Mouse (Mus musculus) gastrocnemius, adult 2 months (tissue): ENCODE results near the gene Chchd10. TPM values are rescaled to one million over a fixed set of nuclear protein-coding genes. Genes with fewer than 3 reads are reported as not detected.

Experiments used
- DNase-seq: peaks from one replicate; pipeline ENCODE4 v3.0.0; 2022
- H3K27ac ChIP-seq: fragments of 200-600 bp; 2 replicates; pipeline ENCODE4 v1.8.1; 2022; ENCODE audit warnings: mild to moderate bottlenecking
- H3K4me3 ChIP-seq: fragments of 200-600 bp; 2 replicates; pipeline ENCODE4 v1.8.1; 2022; ENCODE audit warnings: mild to moderate bottlenecking, moderate library complexity
- CTCF ChIP-seq: fragments of 200-600 bp; IDR thresholded peaks from 2 replicates; pipeline ENCODE4 v1.8.1; 2022; ENCODE audit warnings: antibody characterized with exemption, mild to moderate bottlenecking, moderate library complexity
- intact Hi-C: fragments of 180-260 bp; cut with DNase I; formaldehyde crosslinking; loops from one replicate; pipeline ENCODE4 v1.15.1; 2025
- total RNA-seq, 2 experiments: library from RNA; stranded (reverse); gene quantifications; 2 replicates each; pipeline ENCODE4 v1.2.3; 2021

The Chchd10 gene
- total RNA-seq, 2 experiments from 2014 or later: 1,469 to 1,586 TPM

GRCm38 (mm10) chr10:75932081-75932678 lies 750 bp upstream of the Chchd10 start:
- intact Hi-C loops: no loop called here
- peak overlapping the region; percentile 86 for H3K27ac ChIP-seq
- peak overlapping the region; percentile 84 for H3K4me3 ChIP-seq
- peak; percentile 78 for DNase-seq
- TF ChIP-seq CTCF: no peak

- no peak for TF ChIP-seq CTCF
- intact Hi-C loops: loop anchor here (5.0 kb wide), 1 partner anchor 38 kb away; no protein-coding TSS in a partner anchor
- H3K4me3 ChIP-seq: peak overlapping the region; percentile 81
- no peak for DNase-seq
- peak overlapping the region; percentile 99 for H3K27ac ChIP-seq
Measured at GRCm38 (mm10) chr10:75934991-75935390, 2.1 kb downstream of the Chchd10 start.

DNA sequence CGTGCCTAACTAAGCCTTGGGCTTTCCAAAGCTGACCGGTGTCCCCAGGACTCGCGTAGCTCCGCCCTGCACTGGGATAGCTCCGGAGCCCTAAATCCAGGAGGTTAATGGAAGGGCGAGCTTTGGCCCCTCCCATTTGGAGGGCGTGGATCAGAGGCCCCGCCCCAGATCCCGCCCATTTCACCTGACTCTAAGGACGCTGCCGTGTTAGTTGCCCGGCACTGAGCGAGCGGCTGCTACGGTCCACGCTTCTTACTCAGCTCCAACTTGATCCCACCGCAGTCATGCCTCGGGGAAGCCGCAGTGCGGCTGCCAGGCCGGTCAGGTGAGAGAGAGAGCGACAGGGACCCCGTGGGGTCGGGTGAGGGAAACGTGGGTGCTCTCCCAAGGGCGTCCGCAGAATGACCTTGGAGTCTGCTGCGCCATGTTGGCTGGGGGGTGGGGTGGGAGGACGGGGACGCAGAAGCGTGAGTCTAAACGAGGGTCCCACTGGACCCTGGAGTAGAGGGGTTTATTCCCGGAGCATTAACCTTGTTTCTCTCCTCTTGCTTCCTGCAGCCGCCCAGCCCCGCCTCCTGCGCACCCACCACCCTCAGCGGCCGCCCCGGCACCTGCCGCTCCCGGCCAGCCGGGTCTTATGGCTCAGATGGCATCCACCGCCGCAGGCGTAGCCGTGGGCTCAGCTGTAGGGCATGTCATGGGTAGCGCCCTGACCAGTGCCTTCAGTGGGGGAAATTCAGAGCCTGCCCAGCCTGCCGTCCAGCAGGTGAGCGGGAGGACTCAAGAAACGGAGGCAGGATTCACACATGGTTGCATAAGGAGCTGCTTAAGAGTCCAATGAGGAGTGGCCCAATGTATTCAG lies 3.0 kb downstream of the Chchd10 start, which contains the start of gene Mmp11:
TSS of gene Mmp11 (minus strand) at position 817 of the 862 bp plus-strand sequence.
- peak within 1 kb of the TSS; percentile 99 for H3K27ac ChIP-seq
- H3K4me3 ChIP-seq: peak within 1 kb of the TSS; percentile 81
- intact Hi-C loops: loop anchor here (5.0 kb wide), 1 partner anchor 39 kb away; no protein-coding TSS in a partner anchor
- peak; percentile 86 for DNase-seq
- TF ChIP-seq CTCF: no peak

DNA sequence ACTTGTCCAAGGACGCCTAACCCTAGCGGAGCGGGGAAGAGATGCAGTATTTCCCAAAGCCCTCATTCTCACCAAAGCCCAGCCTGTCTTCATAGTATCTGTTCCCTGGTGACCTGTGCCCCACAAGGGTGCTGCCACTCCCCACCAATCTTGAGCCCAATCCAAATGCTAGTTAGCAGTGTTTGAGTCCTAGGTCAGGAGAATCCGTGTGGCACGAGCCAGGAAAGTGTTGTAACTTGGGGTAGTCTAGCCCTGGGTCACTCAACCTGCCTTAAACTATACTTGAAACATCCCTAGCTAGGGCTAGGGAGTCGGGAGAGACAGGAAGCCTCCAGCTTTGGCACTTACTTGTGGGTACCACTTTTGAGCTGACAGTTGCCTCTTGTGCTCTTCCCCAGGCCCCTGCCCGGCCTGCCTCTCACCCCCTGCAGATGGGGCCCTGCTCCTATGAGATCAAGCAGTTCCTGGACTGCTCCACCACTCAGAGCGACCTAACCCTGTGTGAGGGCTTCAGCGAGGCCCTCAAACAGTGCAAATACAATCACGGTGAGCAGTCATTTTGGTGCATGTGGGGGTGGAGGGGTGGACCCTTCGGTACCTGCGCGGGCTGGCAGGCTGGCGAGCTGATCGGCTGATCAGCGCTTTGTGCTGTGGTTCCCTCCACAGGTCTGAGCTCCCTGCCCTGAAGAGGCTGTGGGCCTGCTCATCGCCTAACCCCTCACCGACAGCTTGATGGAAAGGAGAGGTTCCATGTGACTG lies 4.2 kb downstream of the Chchd10 start:
- TF ChIP-seq CTCF: no peak
- Histone ChIP-seq H3K27ac (peak overlapping the region; percentile 99), H3K4me3 (peak overlapping the region; percentile 81)
- intact Hi-C loops: loop anchor here (5.0 kb wide), 1 partner anchor 40 kb away; no protein-coding TSS in a partner anchor
- peak; percentile 51 for DNase-seq

DNA sequence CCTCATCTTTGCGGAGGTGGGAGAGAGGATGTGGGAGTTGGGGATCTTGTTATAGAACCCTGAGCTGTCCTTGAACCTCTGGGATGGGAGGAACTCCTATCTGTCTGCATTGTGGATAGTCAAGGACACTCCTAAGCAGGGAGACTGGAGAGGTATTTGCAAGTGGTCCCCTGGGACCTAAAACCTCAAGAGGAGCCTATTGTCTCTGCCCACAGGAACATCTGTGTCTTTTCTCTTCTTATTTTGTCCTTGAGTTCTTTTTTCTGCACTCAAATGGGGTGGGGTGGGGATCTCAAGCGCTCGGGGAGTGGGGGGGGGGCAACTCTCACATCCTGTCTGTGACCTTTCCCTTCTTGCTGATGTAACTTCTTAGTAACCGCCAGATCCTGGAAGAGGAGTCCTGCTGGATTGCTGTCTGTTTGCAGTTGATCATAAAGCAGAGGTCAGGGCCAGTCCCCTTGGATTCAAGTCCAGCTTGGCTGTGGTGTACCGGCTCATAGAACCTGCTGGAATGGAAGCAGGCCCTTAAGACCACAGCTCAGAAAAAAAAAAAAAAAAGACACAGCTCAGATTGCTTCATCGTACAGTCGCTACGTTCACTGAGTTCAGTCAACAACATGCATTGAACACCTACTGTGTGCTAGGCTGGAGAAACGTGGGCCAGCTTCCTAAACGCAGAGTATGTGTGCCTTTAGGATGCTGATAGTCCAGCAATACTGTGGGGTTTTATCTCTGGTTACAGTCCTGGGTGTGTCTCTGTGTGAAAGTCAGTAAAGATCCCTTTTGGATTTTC lies 5.1 kb downstream of the Chchd10 start:
- intact Hi-C loops: loop anchor here (5.0 kb wide), 1 partner anchor 41 kb away; no protein-coding TSS in a partner anchor
- Histone ChIP-seq H3K4me3 (peak overlapping the region; percentile 81), H3K27ac (peak overlapping the region; percentile 99)
- peak; percentile 57 for DNase-seq
- no peak for TF ChIP-seq CTCF

GRCm38 (mm10) chr10:75939481-75940234 lies 6.7 kb downstream of the Chchd10 start:
- H3K4me3 ChIP-seq: no peak overlapping the region
- intact Hi-C loops: loop anchor here (5.0 kb wide), 1 partner anchor 42 kb away; no protein-coding TSS in a partner anchor

GRCm38 (mm10) chr10:75940520-75940919 lies 7.6 kb downstream of the Chchd10 start, which contains the start of gene Gm867:
Gene Gm867 (minus strand): TSS chr10:75940672.
- TF ChIP-seq CTCF: no peak
- intact Hi-C loops: no loop called here
- no peak within 1 kb of the TSS; the same call in 1 of the 2 replicates for H3K27ac ChIP-seq
- no peak for DNase-seq
- H3K4me3 ChIP-seq: no peak within 1 kb of the TSS

More at GRCm38 (mm10) chr10:75939481-75940234, 6.7 kb downstream of the Chchd10 start:
- no peak for DNase-seq
- TF ChIP-seq CTCF: no peak
- H3K27ac ChIP-seq: peak overlapping the region; percentile 7; the same call in 1 of the 2 replicates

GRCm38 (mm10) chr10:75941042-75941824 lies 8.3 kb downstream of the Chchd10 start:
- H3K4me3 ChIP-seq: no peak overlapping the region
- H3K27ac ChIP-seq: no peak overlapping the region
- no peak for TF ChIP-seq CTCF
- no peak for DNase-seq
- intact Hi-C loops: no loop called here

- intact Hi-C loops: no loop called here
- TF ChIP-seq CTCF: no peak
- Histone ChIP-seq H3K4me3 (no peak within 1 kb of the TSS), H3K27ac (peak within 1 kb of the TSS; percentile 58)
- no peak for DNase-seq
Measured at GRCm38 (mm10) chr10:75942736-75943477, 10.0 kb downstream of the Chchd10 start, which contains the start of gene Vpreb3. Gene Vpreb3 (plus strand): TSS chr10:75943057.
